Mouse (Mus musculus): Measurements from ENCODE around the gene Jak1. TPM values are rescaled to one million over a fixed set of nuclear protein-coding genes. Genes with fewer than 3 reads are reported as not detected.

Jak1 gene
- total and polyA plus RNA-seq, 3 experiments = 37.3 to 41.9 TPM; not detected in 1

GRCm38 (mm10) chr4:101312055-101312454 is 47.0 kb upstream of the Jak1 start:
- Histone ChIP-seq H3K9me3 (replicated peaks; ENCODE audit: insufficient read depth, low read length) (no peaks in the 10 kb centered on the region), H3K4me1 (ENCODE audit: control insufficient read depth in 1 of 2, insufficient read depth in 2 of 2, low read length in 2 of 2) (0 out of 4 replicates have a peak, but pooled peaks cover 0 to 6% of the 10 kb centered on the region in 2 experiments), H3K36me3 (ENCODE audit: control insufficient read depth in 1 of 2, insufficient read depth in 2 of 2, low read length in 2 of 2) (peaks cover 0 to 2% of the 10 kb centered on the region in 2 experiments; a peak in 2 of 4 replicates), H3K79me2 (ENCODE audit: control insufficient read depth, insufficient read depth, low read length, poor library complexity) (no peaks in the 10 kb centered on the region), H3K27ac (ENCODE audit: control insufficient read depth, low read depth, low read length) (no peak overlapping the region), H3K27me3 (ENCODE audit: control insufficient read depth in 1 of 2, insufficient read depth in 2 of 2, low read length in 2 of 2) (peaks cover 6 to 8% of the 10 kb centered on the region in 2 experiments), H3K4me3 (ENCODE audit: control insufficient read depth in 1 of 2, insufficient read depth in 1 of 2, low read depth in 2 of 2, low read length in 2 of 2) (no peak overlapping the region), H3K9ac (ENCODE audit: control insufficient read depth, low read depth, low read length, poor library complexity, severe bottlenecking) (no peak overlapping the region)
- no peak for DNase-seq (ENCODE audit: low read depth, low spot score)
- no peak for TF ChIP-seq ETS1 (IDR thresholded peaks at IDR 0.05; ENCODE audit: low read depth, low read length)
- TF ChIP-seq POLR2AphosphoS5 (IDR thresholded peaks at IDR 0.05; ENCODE audit: borderline replicate concordance, low read depth, low read length) = no peak
- no peak for TF ChIP-seq EP300 (IDR thresholded peaks at IDR 0.05; ENCODE audit: low read depth in 1 of 2, low read length in 2 of 2)
- TF ChIP-seq MAZ (IDR thresholded peaks at IDR 0.05; ENCODE audit: low read depth, low read length) = no peak
- no peak for TF ChIP-seq ZMIZ1 (IDR thresholded peaks at IDR 0.05; ENCODE audit: low read depth, low read length)
- no peak for TF ChIP-seq USF1 (IDR thresholded peaks at IDR 0.05; ENCODE audit: low read depth, low read length)
- TF ChIP-seq GABPA (IDR thresholded peaks at IDR 0.05; ENCODE audit: low read depth, low read length) = no peak
- no peak for TF ChIP-seq KAT2A (conservative IDR thresholded peaks at IDR 0.05; ENCODE audit: low read depth, low read length)
- no peak for TF ChIP-seq HCFC1 (IDR thresholded peaks at IDR 0.05; ENCODE audit: low read depth, low read length)
- TF ChIP-seq BHLHE40 (IDR thresholded peaks at IDR 0.05; ENCODE audit: borderline replicate concordance, low read depth, low read length) = no peak
- TF ChIP-seq POLR2AphosphoS2 (IDR thresholded peaks at IDR 0.05; ENCODE audit: low read length) = no peak
- no peak for TF ChIP-seq E2F4 (IDR thresholded peaks at IDR 0.05; ENCODE audit: borderline replicate concordance, low read depth, low read length)
- TF ChIP-seq TAL1 (IDR thresholded peaks at IDR 0.05; ENCODE audit: low read length) = no peak
- TF ChIP-seq NRF1 (IDR thresholded peaks at IDR 0.05; ENCODE audit: insufficient read depth, low read depth, low read length, poor library complexity, severe bottlenecking) = no peak
- no peak for TF ChIP-seq JUND (IDR thresholded peaks at IDR 0.05; ENCODE audit: low read depth, low read length)
- TF ChIP-seq MYC (IDR thresholded peaks at IDR 0.05; ENCODE audit: low read depth, low read length) = no peak

GRCm38 (mm10) chr4:101308166-101308565 is 43.1 kb upstream of the Jak1 start:
- H3K4me1 ChIP-seq (ENCODE audit: control insufficient read depth in 1 of 2, insufficient read depth in 2 of 2, low read length in 2 of 2) = 0 out of 4 replicates have a peak, but pooled peaks cover 0 to 3% of the 10 kb centered on the region in 2 experiments
- H3K79me2 ChIP-seq (ENCODE audit: control insufficient read depth, insufficient read depth, low read length, poor library complexity) = no peaks in the 10 kb centered on the region
- peaks cover 8 to 10% of the 10 kb centered on the region in 2 experiments for H3K27me3 ChIP-seq (ENCODE audit: control insufficient read depth in 1 of 2, insufficient read depth in 2 of 2, low read length in 2 of 2)
- no peak for DNase-seq (ENCODE audit: low read depth, low spot score)
- no peaks in the 10 kb centered on the region for H3K9me3 ChIP-seq (replicated peaks; ENCODE audit: insufficient read depth, low read length)
- no peak overlapping the region for H3K27ac ChIP-seq (ENCODE audit: control insufficient read depth, low read depth, low read length)
- no peak overlapping the region for H3K9ac ChIP-seq (ENCODE audit: control insufficient read depth, low read depth, low read length, poor library complexity, severe bottlenecking)
- TF ChIP-seq ELF1 (IDR thresholded peaks at IDR 0.05; ENCODE audit: low read depth, low read length) = no peak
- H3K36me3 ChIP-seq (ENCODE audit: control insufficient read depth in 1 of 2, insufficient read depth in 2 of 2, low read length in 2 of 2) = no peaks in the 10 kb centered on the region
- H3K4me3 ChIP-seq (ENCODE audit: control insufficient read depth in 1 of 2, insufficient read depth in 1 of 2, low read depth in 2 of 2, low read length in 2 of 2) = no peak overlapping the region
